ENCODE assay signal across 21 mouse cellular contexts in the genomic region with DNA sequence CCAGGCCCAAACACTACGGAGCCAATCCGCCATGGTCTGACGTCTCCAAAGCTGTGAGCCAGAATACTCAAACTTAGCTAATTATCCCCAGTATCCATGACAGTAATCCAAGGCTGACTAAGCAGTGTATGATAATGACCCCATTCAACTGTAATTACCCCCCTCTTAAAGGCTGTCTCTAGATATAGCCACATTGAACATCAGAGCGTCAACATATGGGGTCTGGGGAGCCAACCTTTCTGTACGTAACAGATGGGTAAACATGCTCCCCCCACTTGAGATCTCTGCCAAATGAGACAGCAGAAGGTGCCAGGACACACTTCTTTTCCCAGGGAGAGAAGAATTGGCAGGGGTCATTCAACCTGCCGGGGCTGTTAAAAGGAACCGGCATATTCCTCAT.
DNase-seq lines count a peak whose midpoint lies in the region; ATAC-seq and TF ChIP-seq lines count a peak whose summit lies in the region.
"Had no signal": no experiment of that assay in that cellular context is flagged by ENCODE, and none has a peak within 500 bp of the region (broad histone marks: within the 10 kb centered on the region; RNA-seq: fewer than 3 reads in every experiment).

No protein-coding gene starts in this region.

- no peaks in the 10 kb centered on the region for H3K27me3 ChIP-seq in forebrain, embryonic 13.5 days
- no peaks in the 10 kb centered on the region for H3K27me3 ChIP-seq in forebrain, embryonic 10.5 days (ENCODE audit: poor library complexity, severe bottlenecking)
- H3K27me3 ChIP-seq in midbrain, postnatal 0 days (ENCODE audit: insufficient read depth, low read length) = no peaks in the 10 kb centered on the region
- H3K27me3 ChIP-seq in midbrain, embryonic 15.5 days (replicated peaks) = no peaks in the 10 kb centered on the region
- H3K27me3 ChIP-seq: embryonic facial prominence, embryonic 12.5 days; limb, embryonic 15.5 days; midbrain, embryonic 12.5 days; Patski had no signal

- peaks cover 5% of the 10 kb centered on the region; the same call in 1 of the 2 replicates for H3K9me3 ChIP-seq in forebrain, embryonic 13.5 days (replicated peaks)
- H3K9me3 ChIP-seq in forebrain, embryonic 10.5 days = peaks cover 7% of the 10 kb centered on the region; the same call in 1 of the 2 replicates
- H3K9me3 ChIP-seq in midbrain, postnatal 0 days (ENCODE audit: low read length) = no peaks in the 10 kb centered on the region
- no peaks in the 10 kb centered on the region for H3K9me3 ChIP-seq in midbrain, embryonic 15.5 days
- H3K9me3 ChIP-seq: embryonic facial prominence, embryonic 12.5 days; G1E; limb, embryonic 15.5 days had no signal

- peak overlapping the region; percentile 32; the same call in 1 of the 2 replicates for H3K27ac ChIP-seq in forebrain, embryonic 13.5 days
- H3K27ac ChIP-seq in forebrain, embryonic 10.5 days = no peak overlapping the region
- H3K27ac ChIP-seq in midbrain, postnatal 0 days (ENCODE audit: low read depth, low read length) = no peak overlapping the region
- H3K27ac ChIP-seq in midbrain, embryonic 15.5 days = no peak overlapping the region
- H3K27ac ChIP-seq: embryonic facial prominence, embryonic 12.5 days; left cerebral cortex, adult 2 months; limb, embryonic 15.5 days; liver, embryonic 14.5 days; midbrain, embryonic 12.5 days had no signal

- ATAC-seq in forebrain, embryonic 13.5 days = peak; percentile 93
- ATAC-seq in midbrain, postnatal 0 days (ENCODE audit: low FRiP score) = no peak
- no peak for ATAC-seq in midbrain, embryonic 15.5 days (replicated peaks)
- ATAC-seq: intestine, embryonic 16.5 days; Patski had no signal

- TF ChIP-seq CTCF in midbrain, postnatal 0 days (IDR thresholded peaks at IDR 0.05) = no peak

- no peaks in the 10 kb centered on the region for H3K36me3 ChIP-seq in forebrain, embryonic 13.5 days (ENCODE audit: poor library complexity, severe bottlenecking)
- no peaks in the 10 kb centered on the region for H3K36me3 ChIP-seq in forebrain, embryonic 10.5 days (replicated peaks)
- no peaks in the 10 kb centered on the region for H3K36me3 ChIP-seq in midbrain, postnatal 0 days (ENCODE audit: insufficient read depth, low read length)
- H3K36me3 ChIP-seq in midbrain, embryonic 15.5 days (replicated peaks) = no peaks in the 10 kb centered on the region
- H3K36me3 ChIP-seq: embryonic facial prominence, embryonic 12.5 days; G1E; limb, embryonic 15.5 days; midbrain, embryonic 12.5 days had no signal

- no peak overlapping the region for H3K4me3 ChIP-seq in forebrain, embryonic 13.5 days
- H3K4me3 ChIP-seq in forebrain, embryonic 10.5 days = no peak overlapping the region
- no peak overlapping the region for H3K4me3 ChIP-seq in midbrain, postnatal 0 days (ENCODE audit: low read depth, low read length)
- H3K4me3 ChIP-seq in midbrain, embryonic 15.5 days = no peak overlapping the region
- H3K4me3 ChIP-seq: embryonic facial prominence, embryonic 12.5 days; left cerebral cortex, adult 2 months; limb, embryonic 15.5 days; midbrain, embryonic 12.5 days had no signal

- H3K4me1 ChIP-seq in forebrain, embryonic 13.5 days = peaks cover 25% of the 10 kb centered on the region
- peaks cover 14% of the 10 kb centered on the region for H3K4me1 ChIP-seq in forebrain, embryonic 10.5 days
- H3K4me1 ChIP-seq in midbrain, postnatal 0 days (ENCODE audit: insufficient read depth, low read length) = no peaks in the 10 kb centered on the region
- peaks cover 12% of the 10 kb centered on the region; the same call in 1 of the 2 replicates for H3K4me1 ChIP-seq in midbrain, embryonic 15.5 days
- H3K4me1 ChIP-seq: limb, embryonic 15.5 days had no signal

- H3K4me2 ChIP-seq in forebrain, embryonic 13.5 days = no peak overlapping the region
- no peak overlapping the region for H3K4me2 ChIP-seq in midbrain, postnatal 0 days (ENCODE audit: low read depth, low read length, poor library complexity, severe bottlenecking)
- H3K4me2 ChIP-seq in midbrain, embryonic 15.5 days = no peak overlapping the region
- H3K4me2 ChIP-seq: embryonic facial prominence, embryonic 12.5 days; limb, embryonic 15.5 days; lung, embryonic 14.5 days; midbrain, embryonic 12.5 days had no signal

- H3K9ac ChIP-seq in forebrain, embryonic 13.5 days = no peak overlapping the region
- H3K9ac ChIP-seq in midbrain, postnatal 0 days (replicated peaks; ENCODE audit: low read length, poor library complexity, severe bottlenecking) = no peak overlapping the region
- H3K9ac ChIP-seq in midbrain, embryonic 15.5 days = no peak overlapping the region
- H3K9ac ChIP-seq: embryonic facial prominence, embryonic 12.5 days; limb, embryonic 15.5 days; liver, embryonic 14.5 days; lung, embryonic 14.5 days; midbrain, embryonic 12.5 days had no signal

- 52% methylated on average over 7 of the region's 7 CpGs for WGBS in forebrain, embryonic 13.5 days
- WGBS in forebrain, embryonic 10.5 days = 93% methylated on average over 7 of the region's 7 CpGs
- 76% methylated on average over 7 of the region's 7 CpGs for WGBS in midbrain, postnatal 0 days
- whole genome bisulfite sequencing in midbrain, embryonic 15.5 days = 76% methylated on average over 7 of the region's 7 CpGs

- DNase-seq in forebrain, embryonic 10.5 days (ENCODE audit: extremely low spot score, low spot score) = no peak
- peak; percentile 55 for DNase-seq in midbrain, postnatal 0 days (ENCODE audit: low spot score)
- peak; percentile 61 to 71 for DNase-seq in cerebellum, postnatal 25 days
- no peak for DNase-seq in layer of hippocampus, postnatal 14 days (ENCODE audit: low spot score in 2 of 2)
- DNase-seq in embryo, embryonic 10 days (ENCODE audit: low spot score) = no peak
- DNase-seq: adrenal gland, postnatal 36 days; B cell, adult 2 months; kidney, postnatal 36 days; lung, embryonic 14.5 days; thymus, adult 18-20 months; thymus, postnatal 36 days had no signal

Comparison
In these comparisons a context has a peak if more than half of its experiments do, and no peak if none do; other contexts are left out.
1. DNase-seq: peak in midbrain, postnatal 0 days (single experiment) and cerebellum, postnatal 25 days (2 of 2); none in forebrain, embryonic 10.5 days (single experiment), layer of hippocampus, postnatal 14 days (0 of 2) and embryo, embryonic 10 days (single experiment).